Mouse (Mus musculus) liver, adult 2 months (tissue): ENCODE results near the gene Upb1. TPM values are rescaled to one million over a fixed set of nuclear protein-coding genes. Genes with fewer than 3 reads are reported as not detected.
"Not testable (repeated sequence)": the region's sequence is repeated elsewhere in the genome, so short reads cannot be mapped to it uniquely, and the experiment has no call there.

Experiments used
- DNase-seq: peaks from one replicate; pipeline ENCODE4 v3.0.0-alpha.2; 2011; ENCODE audit warnings: low read depth, low spot score; ENCODE audit errors: extremely low read depth
- H3K27ac ChIP-seq: fragments of 200-500 bp; replicated peaks from 2 replicates; pipeline ENCODE4 v1.5.1; 2012; ENCODE audit warnings: low read depth, mild to moderate bottlenecking, control low read depth, inconsistent platforms, low read length; ENCODE audit not compliant: insufficient read depth
- H3K27me3 ChIP-seq: fragments of 200-500 bp; 2 replicates; pipeline ENCODE4 v1.6.1; 2012; ENCODE audit warnings: mild to moderate bottlenecking, moderate library complexity, low read length, inconsistent platforms; ENCODE audit not compliant: control insufficient read depth, insufficient read depth
- H3K36me3 ChIP-seq: fragments of 200-500 bp; 2 replicates; pipeline ENCODE4 v1.6.1; 2012; ENCODE audit warnings: low read length, inconsistent platforms; ENCODE audit not compliant: control insufficient read depth, insufficient read depth
- H3K4me1 ChIP-seq: fragments of 200-500 bp; 2 replicates; pipeline ENCODE4 v1.6.1; 2011; ENCODE audit warnings: low read length; ENCODE audit not compliant: control insufficient read depth, insufficient read depth
- H3K4me3 ChIP-seq: fragments of 200-500 bp; 2 replicates; pipeline ENCODE4 v1.5.1; 2011; ENCODE audit warnings: low read depth, mild to moderate bottlenecking, control low read depth, low read length, moderate library complexity; ENCODE audit not compliant: insufficient read depth
- H3K79me2 ChIP-seq: fragments of 200-500 bp; 2 replicates; pipeline ENCODE4 v1.6.1; 2012; ENCODE audit warnings: inconsistent platforms, mild to moderate bottlenecking, low read length, moderate library complexity; ENCODE audit not compliant: control insufficient read depth, insufficient read depth
- H3K9ac ChIP-seq: fragments of 200-500 bp; 2 replicates; pipeline ENCODE4 v1.6.1; 2012; ENCODE audit warnings: low read depth, mild to moderate bottlenecking, control low read depth, inconsistent platforms, low read length
- CTCF ChIP-seq: fragments of 200-500 bp; IDR thresholded peaks from 2 replicates; pipeline ENCODE4 v1.5.1; 2011; ENCODE audit warnings: low read depth, low read length, control low read depth
- POLR2A ChIP-seq: fragments of 200-500 bp; IDR thresholded peaks from 2 replicates; pipeline ENCODE4 v1.6.1; 2011; ENCODE audit warnings: low read length, control low read depth; ENCODE audit not compliant: insufficient read depth; ENCODE audit errors: extremely low read depth
- WGBS: fragments of 180-500 bp; shearing (Covaris S2); methylation state at CpG from one replicate; pipeline ENCODE4 v1.1.7; 2018; 5-methylcytosine and 5-hydroxymethylcytosine counted together
- polyA plus RNA-seq: library from polyadenylated mRNA; depleted of rRNA; stranded (reverse); fragments of >200 nt; gene quantifications from 2 replicates; pipeline ENCODE4 v1.2.3, GENCODE M21; 2012
- total RNA-seq: library from RNA; depleted of rRNA; stranded (reverse); fragments of >200 nt; gene quantifications from 2 replicates; pipeline ENCODE4 v1.2.3, GENCODE M21; 2014

Gene Upb1
- total and polyA plus RNA-seq, 2 experiments: 125 to 220 TPM

DNA sequence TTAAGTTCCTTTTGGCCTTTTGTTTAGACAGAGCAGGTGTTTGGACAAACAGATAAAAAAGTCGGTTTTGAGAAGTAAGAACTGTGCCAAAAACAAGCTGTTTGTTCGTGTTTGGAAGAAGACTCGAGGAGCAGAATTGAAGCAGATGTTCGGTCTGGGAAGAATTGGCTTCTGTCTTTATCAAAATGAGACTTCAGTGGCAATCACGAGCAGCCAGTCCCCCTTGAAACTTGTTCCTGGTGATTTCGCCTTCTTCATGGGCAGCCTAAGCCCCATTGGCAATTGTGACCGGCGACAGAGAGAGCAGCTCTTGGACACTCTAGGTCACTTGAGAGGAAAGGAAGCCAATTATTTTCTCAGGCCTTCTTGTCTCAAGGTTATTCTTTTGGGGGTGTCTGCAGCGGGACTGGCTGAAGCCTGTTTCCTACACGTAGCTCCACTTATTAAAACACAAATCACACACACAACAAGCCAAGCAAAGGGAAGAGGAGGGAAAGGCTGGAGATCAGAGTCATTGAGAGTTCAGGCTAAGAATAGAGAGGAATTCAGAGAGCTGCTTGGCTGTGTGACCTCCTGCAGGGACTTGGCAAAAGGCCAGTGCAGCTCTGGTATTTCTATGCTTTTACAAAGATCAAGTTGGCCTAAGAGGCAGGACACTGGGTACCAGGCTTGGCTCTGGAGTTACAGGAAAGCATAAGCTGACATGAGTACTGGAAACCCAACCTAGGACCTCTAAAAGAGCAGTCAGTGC lies 50.3 kb downstream of the Upb1 start:
- peaks cover 12% of the 10 kb centered on the region for H3K4me1 ChIP-seq
- no peaks in the 10 kb centered on the region for H3K79me2 ChIP-seq
- TF ChIP-seq POLR2A (no peak), CTCF (no peak)
- H3K36me3 ChIP-seq: no peaks in the 10 kb centered on the region
- H3K4me3 ChIP-seq: no peak overlapping the region
- peak; percentile 53 for DNase-seq
- 44% methylated on average over 10 of the region's 10 CpGs for WGBS
- H3K27me3 ChIP-seq: no peaks in the 10 kb centered on the region
- H3K9ac ChIP-seq: no peak overlapping the region
- H3K27ac ChIP-seq: peak overlapping the region; percentile 27

DNA sequence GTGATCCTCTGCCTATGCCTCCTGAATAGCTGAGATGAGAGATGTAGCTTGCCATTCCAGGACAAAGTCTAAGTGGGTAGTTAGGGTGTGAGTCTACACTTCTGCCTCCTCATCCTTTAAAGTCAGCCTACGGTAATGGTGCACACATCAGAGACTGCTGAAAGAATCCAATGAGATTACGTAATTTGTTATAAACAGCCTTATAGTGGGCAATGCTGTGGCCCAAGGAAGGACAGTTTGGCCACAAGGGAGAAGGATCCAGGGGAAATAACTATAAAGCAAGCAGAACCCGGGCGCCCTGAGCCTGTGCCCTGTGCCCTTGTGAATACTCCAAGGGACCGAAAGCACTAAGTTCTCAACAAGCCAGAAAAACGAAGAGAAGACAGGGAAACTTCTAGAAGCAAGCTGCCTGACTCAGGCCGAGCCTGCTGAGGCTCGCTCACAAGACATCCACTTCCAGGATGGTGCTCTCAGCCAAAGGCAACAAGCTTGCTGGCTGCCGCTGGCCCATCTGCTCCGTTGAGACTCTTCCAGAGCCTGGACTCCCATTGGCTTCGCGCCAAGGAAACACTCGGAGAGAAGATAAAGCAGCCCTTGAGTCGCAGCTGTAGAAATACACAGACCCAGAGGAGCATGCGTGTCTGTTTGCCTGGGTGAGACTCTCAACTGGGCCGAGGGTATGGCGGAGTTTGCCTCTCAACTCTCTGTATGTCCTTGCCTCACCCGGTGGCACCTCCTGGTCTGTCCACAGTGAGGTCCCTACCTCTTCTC lies 55.3 kb downstream of the Upb1 start:
- not testable (repeated sequence) for H3K27ac ChIP-seq

DNA sequence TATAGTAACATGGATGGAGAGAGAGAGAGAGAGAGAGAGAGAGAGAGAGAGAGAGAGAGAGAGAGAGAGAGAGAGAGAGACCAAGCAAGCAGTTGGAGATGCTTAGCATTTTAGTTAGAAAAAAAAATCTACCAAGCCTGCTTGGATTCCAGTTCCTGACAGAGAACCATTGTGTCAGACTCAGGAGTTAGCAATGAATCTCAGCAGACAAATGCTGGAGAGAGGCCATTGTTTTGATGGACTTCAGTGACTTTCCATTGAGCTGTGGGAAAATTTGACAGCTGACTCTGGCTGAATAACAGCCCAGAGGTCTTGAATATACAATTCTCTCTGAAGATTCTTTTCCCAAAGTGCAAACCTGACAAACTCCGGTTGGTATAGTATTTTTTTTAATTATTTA lies 56.9 kb downstream of the Upb1 start:
- Histone ChIP-seq H3K27me3 (no peaks in the 10 kb centered on the region), H3K9ac (no peak overlapping the region), H3K79me2 (no peaks in the 10 kb centered on the region), H3K4me3 (no peak overlapping the region), H3K4me1 (no peaks in the 10 kb centered on the region), H3K27ac (no peak overlapping the region), H3K36me3 (no peaks in the 10 kb centered on the region)
- TF ChIP-seq CTCF (no peak), POLR2A (no peak)
- DNase-seq: no peak
- 96% methylated on average over 1 of the region's 1 CpGs for WGBS

More for the DNA sequence above, 55.3 kb downstream of the Upb1 start:
- H3K36me3 ChIP-seq, H3K4me3 ChIP-seq, H3K9ac ChIP-seq, H3K4me1 ChIP-seq, DNase-seq, H3K27me3 ChIP-seq, H3K79me2 ChIP-seq: not testable (repeated sequence)
- WGBS: 72% methylated on average over 15 of the region's 18 CpGs

DNA sequence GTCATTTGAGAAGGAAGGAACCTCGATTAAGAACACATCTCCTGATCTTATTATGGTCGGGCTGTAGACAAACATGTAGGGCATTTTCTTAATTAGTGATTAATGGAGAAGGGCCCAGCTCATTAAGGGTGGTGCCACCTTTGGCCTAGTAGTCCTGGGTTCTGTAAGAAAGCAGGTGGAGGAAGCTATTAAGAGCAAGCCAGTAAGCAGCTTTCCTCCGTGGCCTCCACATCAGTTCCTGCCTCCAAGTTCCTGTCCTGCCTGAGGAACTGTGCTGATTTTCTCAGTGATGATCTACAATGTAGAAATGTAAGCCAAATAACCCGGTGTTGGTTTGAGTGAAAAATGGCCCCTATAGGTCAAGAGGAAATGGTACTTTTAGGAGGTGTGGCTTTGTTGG lies 57.4 kb downstream of the Upb1 start:
- Histone ChIP-seq H3K79me2 (no peaks in the 10 kb centered on the region), H3K36me3 (no peaks in the 10 kb centered on the region), H3K9ac (no peak overlapping the region), H3K4me3 (no peak overlapping the region), H3K4me1 (no peaks in the 10 kb centered on the region), H3K27ac (no peak overlapping the region), H3K27me3 (no peaks in the 10 kb centered on the region)
- 90% methylated on average over 4 of the region's 4 CpGs for WGBS
- TF ChIP-seq CTCF (no peak), POLR2A (no peak)
- DNase-seq: no peak

DNA sequence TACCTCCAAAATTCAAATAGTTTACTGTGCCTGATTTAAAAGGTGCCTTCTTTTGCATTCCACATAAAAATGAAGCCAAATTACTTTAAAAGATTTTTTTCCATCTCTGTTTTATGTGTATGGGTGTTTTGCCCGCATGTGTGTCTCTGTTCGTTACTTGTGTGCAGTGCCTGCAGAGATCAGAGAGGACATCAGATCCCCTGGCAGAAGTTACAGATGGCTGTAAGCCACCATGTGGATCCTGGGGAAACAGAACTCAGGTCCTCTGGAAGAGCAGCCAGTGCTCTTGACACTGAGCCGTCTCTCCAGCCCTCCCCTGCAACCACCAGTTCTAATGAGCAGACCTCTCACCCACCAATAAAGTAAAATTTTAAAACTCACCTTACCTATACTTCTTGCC lies 61.8 kb downstream of the Upb1 start:
- Histone ChIP-seq H3K4me1 (no peaks in the 10 kb centered on the region; the same call in 1 of the 2 replicates), H3K4me3 (no peak overlapping the region), H3K27ac (no peak overlapping the region), H3K36me3 (no peaks in the 10 kb centered on the region), H3K27me3 (no peaks in the 10 kb centered on the region), H3K9ac (no peak overlapping the region), H3K79me2 (no peaks in the 10 kb centered on the region)
- DNase-seq: no peak
- 69% methylated on average over 3 of the region's 3 CpGs for WGBS
- TF ChIP-seq CTCF (no peak), POLR2A (no peak)
